Mouse (Mus musculus): Measurements from ENCODE around the gene Yipf6.

DNA sequence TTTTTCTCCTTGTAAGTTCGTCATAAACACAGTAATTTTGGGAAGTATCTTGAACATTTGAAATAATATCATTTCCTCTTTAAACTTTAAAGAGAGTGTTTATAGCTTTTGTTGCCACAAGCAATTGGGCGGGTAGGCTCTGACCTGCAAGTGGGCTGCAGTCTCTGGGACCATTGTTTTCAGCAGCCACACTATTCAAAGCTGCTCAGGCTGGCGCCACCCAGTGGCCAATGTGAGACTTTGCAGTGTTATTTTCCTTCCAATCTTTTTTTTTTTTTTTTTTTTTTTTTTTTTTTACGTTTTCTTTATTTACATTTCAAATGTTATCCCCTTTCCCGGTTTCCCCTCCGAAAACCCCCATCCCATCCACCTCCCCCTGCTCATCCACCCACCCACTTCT lies 17.8 kb downstream of the Yipf6 start:
- TF ChIP-seq POLR2A (IDR thresholded peaks at IDR 0.05; ENCODE audit: insufficient read depth, low read depth, low read length) (no peak), CTCF (IDR thresholded peaks at IDR 0.05; ENCODE audit: insufficient read depth, low read depth, low read length) (no peak)

All from olfactory bulb, adult 2 months (tissue).